Mouse (Mus musculus): ENCODE data around the gene Bak1. TPM values are rescaled to one million over a fixed set of nuclear protein-coding genes. Genes with fewer than 3 reads are reported as not detected.

Bak1 gene
- polyA plus RNA-seq, 1 experiment = 8.1 TPM

DNA sequence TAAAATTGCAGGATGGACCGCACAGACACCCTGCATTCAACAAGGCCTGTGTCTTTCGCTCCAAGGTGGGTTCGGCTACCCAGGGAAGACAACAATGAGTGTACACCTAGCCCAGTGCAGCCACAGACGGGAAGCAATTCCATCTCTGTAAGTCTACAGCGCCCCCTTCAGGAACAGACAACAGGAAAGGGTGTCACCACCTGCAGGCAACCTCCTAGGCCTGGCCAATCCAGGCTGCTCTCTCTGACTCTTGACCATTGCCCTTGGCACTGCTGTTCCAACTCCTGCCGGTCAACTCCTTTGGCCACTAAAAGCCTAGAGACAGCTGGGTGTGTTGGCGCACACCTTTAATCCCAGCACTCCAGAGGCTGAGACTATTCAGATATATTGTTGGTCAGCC, 27.7 kb downstream of the Bak1 start:
- Histone ChIP-seq H3K27me3 (ENCODE audit: control insufficient read depth) (peaks cover 11% of the 10 kb centered on the region), H3K4me1 (ENCODE audit: control insufficient read depth) (no peaks in the 10 kb centered on the region), H3K36me3 (ENCODE audit: control insufficient read depth) (no peaks in the 10 kb centered on the region), H3K9me3 (ENCODE audit: control insufficient read depth, low read length) (no peaks in the 10 kb centered on the region; the same call in 1 of the 2 replicates), H3K4me3 (replicated peaks) (no peak overlapping the region)
- TF ChIP-seq TAL1 (IDR thresholded peaks at IDR 0.05; ENCODE audit: low read length) (no peak), GATA1 (IDR thresholded peaks at IDR 0.05; ENCODE audit: low read length) (no peak)

GRCm38 (mm10) chr17:26999996-27000395, 28.8 kb downstream of the Bak1 start:
- Histone ChIP-seq H3K36me3 (ENCODE audit: control insufficient read depth) (no peaks in the 10 kb centered on the region), H3K4me3 (replicated peaks) (no peak overlapping the region), H3K9me3 (ENCODE audit: control insufficient read depth, low read length) (no peaks in the 10 kb centered on the region; the same call in 1 of the 2 replicates), H3K4me1 (ENCODE audit: control insufficient read depth) (peaks cover 3% of the 10 kb centered on the region), H3K27me3 (ENCODE audit: control insufficient read depth) (peaks cover 3% of the 10 kb centered on the region)
- no peak for TF ChIP-seq GATA1 (IDR thresholded peaks at IDR 0.05; ENCODE audit: low read length)
- TF ChIP-seq TAL1 (IDR thresholded peaks at IDR 0.05; ENCODE audit: low read length) = no peak

GRCm38 (mm10) chr17:26998283-26998682, 30.5 kb downstream of the Bak1 start:
- Histone ChIP-seq H3K4me3 (replicated peaks) (no peak overlapping the region), H3K4me1 (ENCODE audit: control insufficient read depth) (peaks cover 4% of the 10 kb centered on the region), H3K9me3 (ENCODE audit: control insufficient read depth, low read length) (no peaks in the 10 kb centered on the region), H3K27me3 (ENCODE audit: control insufficient read depth) (no peaks in the 10 kb centered on the region), H3K36me3 (ENCODE audit: control insufficient read depth) (no peaks in the 10 kb centered on the region)
- TF ChIP-seq TAL1 (IDR thresholded peaks at IDR 0.05; ENCODE audit: low read length) (no peak), GATA1 (IDR thresholded peaks at IDR 0.05; ENCODE audit: low read length) (no peak)

- TF ChIP-seq TAL1 (IDR thresholded peaks at IDR 0.05; ENCODE audit: low read length) = no peak
- TF ChIP-seq GATA1 (IDR thresholded peaks at IDR 0.05; ENCODE audit: low read length) = no peak
- H3K36me3 ChIP-seq (ENCODE audit: control insufficient read depth) = no peaks in the 10 kb centered on the region
- H3K9me3 ChIP-seq (ENCODE audit: control insufficient read depth, low read length) = no peaks in the 10 kb centered on the region
- H3K4me3 ChIP-seq (replicated peaks) = no peak overlapping the region
- H3K27me3 ChIP-seq (ENCODE audit: control insufficient read depth) = no peaks in the 10 kb centered on the region
- peaks cover 4% of the 10 kb centered on the region for H3K4me1 ChIP-seq (ENCODE audit: control insufficient read depth)
Observed at GRCm38 (mm10) chr17:26997661-26998060, 31.1 kb downstream of the Bak1 start.

GRCm38 (mm10) chr17:26995562-26995961, 33.2 kb downstream of the Bak1 start:
- TF ChIP-seq GATA1 (IDR thresholded peaks at IDR 0.05; ENCODE audit: low read length) (no peak), TAL1 (IDR thresholded peaks at IDR 0.05; ENCODE audit: low read length) (no peak)
- no peaks in the 10 kb centered on the region for H3K9me3 ChIP-seq (ENCODE audit: control insufficient read depth, low read length)
- no peaks in the 10 kb centered on the region for H3K27me3 ChIP-seq (ENCODE audit: control insufficient read depth)
- no peak overlapping the region for H3K4me3 ChIP-seq (replicated peaks)
- H3K4me1 ChIP-seq (ENCODE audit: control insufficient read depth) = peaks cover 4% of the 10 kb centered on the region
- H3K36me3 ChIP-seq (ENCODE audit: control insufficient read depth) = no peaks in the 10 kb centered on the region

DNA sequence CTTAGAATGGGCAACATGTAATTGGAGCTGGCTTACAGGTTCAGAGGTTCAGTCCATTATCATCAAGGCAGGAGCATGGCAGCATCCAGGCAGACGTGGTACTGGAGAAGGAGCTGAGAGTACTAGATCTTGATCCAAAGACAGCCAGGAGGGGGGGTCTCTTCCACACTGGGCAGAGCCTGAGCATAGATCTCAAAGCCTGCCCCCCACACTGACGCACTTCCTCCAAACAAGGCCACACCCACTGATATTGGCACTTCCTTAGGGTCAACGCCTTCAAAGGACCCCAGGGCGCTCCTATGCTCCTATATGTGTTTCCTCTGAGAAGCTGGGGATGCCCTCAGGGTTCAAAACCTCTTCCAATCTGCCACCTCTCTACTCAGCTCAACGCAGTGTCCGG, 33.8 kb downstream of the Bak1 start:
- no peak for TF ChIP-seq TAL1 (IDR thresholded peaks at IDR 0.05; ENCODE audit: low read length)
- TF ChIP-seq GATA1 (IDR thresholded peaks at IDR 0.05; ENCODE audit: low read length) = no peak
- Histone ChIP-seq H3K9me3 (ENCODE audit: control insufficient read depth, low read length) (no peaks in the 10 kb centered on the region), H3K4me1 (ENCODE audit: control insufficient read depth) (peaks cover 4% of the 10 kb centered on the region), H3K4me3 (replicated peaks) (no peak overlapping the region), H3K36me3 (ENCODE audit: control insufficient read depth) (no peaks in the 10 kb centered on the region), H3K27me3 (ENCODE audit: control insufficient read depth) (no peaks in the 10 kb centered on the region)

DNA sequence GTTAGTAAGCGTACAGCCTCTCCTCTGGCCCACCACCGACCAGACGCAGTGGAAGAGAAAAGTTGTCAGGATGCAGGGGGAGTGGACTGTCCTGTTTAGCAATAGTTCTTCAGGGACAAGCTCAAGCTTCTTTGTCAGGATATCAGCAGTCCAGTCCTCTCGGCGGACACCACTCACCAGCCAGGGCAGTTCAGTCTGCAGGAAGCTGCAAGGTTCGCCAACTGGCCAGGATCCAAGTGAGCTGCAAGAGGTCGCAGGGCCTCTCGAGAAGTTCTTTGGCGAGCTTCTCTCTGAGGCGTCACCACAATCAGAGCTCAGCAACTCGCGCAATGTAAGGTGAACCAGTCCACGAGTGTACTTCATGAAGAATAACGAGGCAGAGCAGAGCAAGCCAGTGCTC, 34.4 kb downstream of the Bak1 start:
- no peaks in the 10 kb centered on the region for H3K27me3 ChIP-seq (ENCODE audit: control insufficient read depth)
- no peaks in the 10 kb centered on the region for H3K36me3 ChIP-seq (ENCODE audit: control insufficient read depth)
- H3K9me3 ChIP-seq (ENCODE audit: control insufficient read depth, low read length) = no peaks in the 10 kb centered on the region
- TF ChIP-seq TAL1 (IDR thresholded peaks at IDR 0.05; ENCODE audit: low read length) (no peak), GATA1 (IDR thresholded peaks at IDR 0.05; ENCODE audit: low read length) (no peak)
- H3K4me1 ChIP-seq (ENCODE audit: control insufficient read depth) = peaks cover 4% of the 10 kb centered on the region
- H3K4me3 ChIP-seq (replicated peaks) = no peak overlapping the region

- Histone ChIP-seq H3K27me3 (ENCODE audit: control insufficient read depth) (no peaks in the 10 kb centered on the region), H3K4me1 (ENCODE audit: control insufficient read depth) (peaks cover 3% of the 10 kb centered on the region), H3K4me3 (replicated peaks) (no peak overlapping the region), H3K9me3 (ENCODE audit: control insufficient read depth, low read length) (no peaks in the 10 kb centered on the region; the same call in 1 of the 2 replicates), H3K36me3 (ENCODE audit: control insufficient read depth) (no peaks in the 10 kb centered on the region)
- TF ChIP-seq GATA1 (IDR thresholded peaks at IDR 0.05; ENCODE audit: low read length) = no peak
- TF ChIP-seq TAL1 (IDR thresholded peaks at IDR 0.05; ENCODE audit: low read length) = no peak
Observed at GRCm38 (mm10) chr17:26990521-26990920, 38.3 kb downstream of the Bak1 start.

DNA sequence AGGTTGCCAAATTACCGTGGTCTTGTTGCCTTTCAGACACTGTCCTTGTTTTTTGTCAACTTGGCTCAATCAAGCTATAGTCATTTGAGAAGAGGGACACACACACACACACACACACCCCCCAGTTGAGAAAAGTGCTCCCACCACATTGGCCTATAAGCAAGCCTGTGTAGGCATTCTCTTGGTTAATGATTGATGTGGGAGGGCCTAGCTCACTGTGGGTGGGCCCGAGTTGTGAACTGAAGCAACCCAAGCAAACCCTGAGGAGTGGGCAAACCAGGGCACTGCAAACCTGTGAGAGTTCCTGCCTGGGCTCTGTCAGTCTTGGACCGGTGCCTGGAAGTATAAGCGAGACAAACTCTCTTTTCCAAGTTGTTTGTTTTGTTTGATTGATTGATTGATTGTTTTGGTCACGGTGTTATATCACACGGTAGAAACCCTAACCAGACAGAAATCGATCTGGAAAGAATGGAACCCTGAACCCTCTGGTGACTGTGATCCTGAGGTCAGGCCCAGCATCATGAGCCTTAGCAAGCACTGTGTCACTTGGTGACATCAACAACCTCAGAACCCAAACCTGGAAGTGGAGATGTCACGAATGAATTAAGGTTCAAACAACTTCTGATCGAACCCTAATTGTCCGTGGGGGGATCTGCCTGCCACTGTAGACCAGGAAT, 43.2 kb downstream of the Bak1 start:
- Histone ChIP-seq H3K9me3 (ENCODE audit: control insufficient read depth, low read length) (no peaks in the 10 kb centered on the region; the same call in 1 of the 2 replicates), H3K27me3 (ENCODE audit: control insufficient read depth) (no peaks in the 10 kb centered on the region), H3K36me3 (ENCODE audit: control insufficient read depth) (peaks cover 3% of the 10 kb centered on the region), H3K4me3 (replicated peaks) (no peak overlapping the region), H3K4me1 (ENCODE audit: control insufficient read depth) (no peaks in the 10 kb centered on the region; the same call in 1 of the 2 replicates)
- no peak for TF ChIP-seq GATA1 (IDR thresholded peaks at IDR 0.05; ENCODE audit: low read length)
- TF ChIP-seq TAL1 (IDR thresholded peaks at IDR 0.05; ENCODE audit: low read length) = no peak
